Mouse (Mus musculus) midbrain, embryonic 15.5 days (tissue): ENCODE results near the gene Tmem132c. TPM values are rescaled to one million over a fixed set of nuclear protein-coding genes. Genes with fewer than 3 reads are reported as not detected.

Source experiments
- ATAC-seq: fragments of 200-750 bp; cut with Nextera tagmentation; replicated peaks from 2 replicates; pipeline ENCODE4 v1.8.0; 2017; ENCODE audit warnings: moderate TSS enrichment
- H3K27ac ChIP-seq: fragments of 300-500 bp; sonication (generic); 2 replicates; pipeline ENCODE4 v1.5.1; 2015; ENCODE audit warnings: mild to moderate bottlenecking, inconsistent platforms
- H3K27me3 ChIP-seq: fragments of 300-500 bp; sonication (generic); replicated peaks from 2 replicates; pipeline ENCODE4 v1.6.1; 2015; ENCODE audit warnings: inconsistent platforms
- H3K36me3 ChIP-seq: fragments of 300-500 bp; sonication (generic); replicated peaks from 2 replicates; pipeline ENCODE4 v1.6.1; 2015; ENCODE audit warnings: inconsistent platforms
- H3K4me1 ChIP-seq: fragments of 300-500 bp; sonication (generic); 2 replicates; pipeline ENCODE4 v1.6.1; 2015; ENCODE audit warnings: inconsistent platforms
- H3K4me2 ChIP-seq: fragments of 300-500 bp; sonication (generic); 2 replicates; pipeline ENCODE4 v1.6.1; 2015; ENCODE audit warnings: inconsistent platforms, mild to moderate bottlenecking, moderate library complexity
- H3K4me3 ChIP-seq: fragments of 300-500 bp; sonication (generic); 2 replicates; pipeline ENCODE4 v1.5.1; 2015; ENCODE audit warnings: mild to moderate bottlenecking, inconsistent platforms
- H3K9ac ChIP-seq: fragments of 300-500 bp; sonication (generic); 2 replicates; pipeline ENCODE4 v1.6.1; 2015; ENCODE audit warnings: mild to moderate bottlenecking, inconsistent platforms
- H3K9me3 ChIP-seq: fragments of 300-500 bp; sonication (generic); 2 replicates; pipeline ENCODE4 v1.6.1; 2016; ENCODE audit warnings: inconsistent platforms
- WGBS: fragments of 180-500 bp; shearing (Covaris S2); methylation state at CpG from one replicate; pipeline ENCODE4 v1.1.7; 2015; ENCODE audit warnings: mixed read lengths; 5-methylcytosine and 5-hydroxymethylcytosine counted together
- polyA plus RNA-seq: library from polyadenylated mRNA; unstranded; fragments of >200 nt; fragmentation: Nextera tagmentation; extraction: Ambion mirVana; gene quantifications from 2 replicates; pipeline ENCODE4 v1.2.1, GENCODE M21; 2015

Tmem132c gene
- polyA plus RNA-seq, 1 experiment from 2014 or later = 11.5 TPM

DNA sequence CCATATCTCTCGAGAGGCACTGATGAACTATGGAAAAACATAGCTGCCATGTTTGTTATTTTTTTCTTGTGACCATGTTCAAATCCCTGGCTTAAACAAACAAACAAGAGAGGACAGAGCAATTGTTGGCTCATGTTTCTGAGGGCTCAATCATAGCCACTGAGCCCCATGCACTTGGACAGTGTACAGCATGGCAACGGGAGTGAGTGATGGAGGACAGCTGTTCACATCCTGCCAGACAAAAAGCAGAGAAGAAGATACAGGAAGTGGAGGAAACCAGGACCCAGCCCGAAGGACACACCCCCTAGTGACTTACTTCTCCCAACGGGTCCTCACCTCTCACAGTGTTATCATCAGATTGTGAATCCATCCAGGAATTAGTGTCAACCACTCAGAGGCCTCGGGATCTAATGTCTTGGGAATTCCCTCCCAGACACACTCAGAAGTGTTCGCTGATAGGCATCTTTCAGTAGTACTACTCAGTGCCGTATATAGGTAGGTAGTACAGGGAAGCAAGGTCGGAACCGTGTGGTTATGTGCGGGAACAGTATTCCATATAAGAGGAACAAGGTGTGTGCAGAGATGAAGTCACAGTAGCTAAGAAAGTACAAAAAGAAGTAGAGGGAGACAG is 285.9 kb downstream of the Tmem132c start:
- no peak overlapping the region for H3K4me3 ChIP-seq
- no peaks in the 10 kb centered on the region for H3K4me1 ChIP-seq
- ATAC-seq = no peak
- 93% methylated on average over 10 of the region's 10 CpGs for WGBS
- H3K36me3 ChIP-seq = no peaks in the 10 kb centered on the region
- no peak overlapping the region for H3K27ac ChIP-seq
- H3K9me3 ChIP-seq = no peaks in the 10 kb centered on the region
- H3K9ac ChIP-seq = no peak overlapping the region
- H3K4me2 ChIP-seq = no peak overlapping the region
- no peaks in the 10 kb centered on the region for H3K27me3 ChIP-seq

DNA sequence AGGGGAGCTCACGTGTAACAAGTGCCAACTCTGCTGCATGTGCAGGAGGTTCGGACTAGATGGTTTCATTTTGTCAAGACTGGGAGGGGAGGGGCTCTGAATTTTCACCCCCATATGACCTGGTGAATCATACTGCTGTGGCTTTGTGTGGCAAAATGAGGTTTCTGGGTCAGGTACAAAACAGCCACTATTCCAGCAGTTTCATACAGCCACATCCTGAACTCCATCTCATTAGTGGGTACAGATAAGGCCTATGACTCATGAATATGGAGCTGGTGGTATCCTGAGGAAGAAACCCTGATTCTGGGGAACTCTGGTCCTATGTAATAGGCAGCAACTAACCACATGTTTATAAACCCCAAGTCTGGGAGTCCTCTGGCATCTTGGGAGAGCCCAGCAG is 295.9 kb downstream of the Tmem132c start:
- WGBS = 94% methylated on average over 2 of the region's 2 CpGs
- Histone ChIP-seq H3K27me3 (no peaks in the 10 kb centered on the region), H3K9ac (no peak overlapping the region), H3K27ac (no peak overlapping the region), H3K4me1 (no peaks in the 10 kb centered on the region), H3K4me3 (no peak overlapping the region), H3K9me3 (no peaks in the 10 kb centered on the region), H3K4me2 (no peak overlapping the region), H3K36me3 (no peaks in the 10 kb centered on the region)
- no peak for ATAC-seq

- no peaks in the 10 kb centered on the region for H3K36me3 ChIP-seq
- no peak for ATAC-seq
Observed at GRCm38 (mm10) chr5:127546585-127546991, 305.0 kb downstream of the Tmem132c start.

GRCm38 (mm10) chr5:127548136-127548535 is 306.5 kb downstream of the Tmem132c start:
- no peak overlapping the region for H3K4me3 ChIP-seq
- H3K36me3 ChIP-seq = no peaks in the 10 kb centered on the region
- H3K4me1 ChIP-seq = no peaks in the 10 kb centered on the region
- H3K9ac ChIP-seq = no peak overlapping the region
- no peak overlapping the region for H3K4me2 ChIP-seq
- H3K27ac ChIP-seq = no peak overlapping the region
- H3K27me3 ChIP-seq = no peaks in the 10 kb centered on the region
- no peak for ATAC-seq
- no peaks in the 10 kb centered on the region for H3K9me3 ChIP-seq
- 80% methylated on average over 2 of the region's 2 CpGs for WGBS

More at GRCm38 (mm10) chr5:127546585-127546991, 305.0 kb downstream of the Tmem132c start:
- no peak overlapping the region for H3K9ac ChIP-seq
- H3K27me3 ChIP-seq = no peaks in the 10 kb centered on the region
- H3K4me1 ChIP-seq = no peaks in the 10 kb centered on the region
- H3K9me3 ChIP-seq = no peaks in the 10 kb centered on the region
- H3K4me3 ChIP-seq = no peak overlapping the region
- no peak overlapping the region for H3K27ac ChIP-seq
- no peak overlapping the region for H3K4me2 ChIP-seq
- WGBS = 85% methylated on average over 5 of the region's 5 CpGs

- no peak for ATAC-seq
- Histone ChIP-seq H3K27me3 (no peaks in the 10 kb centered on the region), H3K9ac (no peak overlapping the region), H3K4me1 (no peaks in the 10 kb centered on the region), H3K9me3 (no peaks in the 10 kb centered on the region), H3K4me3 (no peak overlapping the region), H3K36me3 (no peaks in the 10 kb centered on the region), H3K27ac (no peak overlapping the region), H3K4me2 (no peak overlapping the region)
- WGBS = 85% methylated on average over 3 of the region's 3 CpGs
Observed at GRCm38 (mm10) chr5:127561086-127561485, 319.5 kb downstream of the Tmem132c start.

- 22% methylated on average over 6 of the region's 6 CpGs for WGBS
- Histone ChIP-seq H3K27ac (no peak overlapping the region), H3K36me3 (no peaks in the 10 kb centered on the region), H3K27me3 (no peaks in the 10 kb centered on the region), H3K4me1 (no peaks in the 10 kb centered on the region), H3K9ac (no peak overlapping the region), H3K4me2 (no peak overlapping the region), H3K9me3 (no peaks in the 10 kb centered on the region), H3K4me3 (no peak overlapping the region)
- no peak for ATAC-seq
Observed at GRCm38 (mm10) chr5:127567165-127567741, 325.6 kb downstream of the Tmem132c start.

DNA sequence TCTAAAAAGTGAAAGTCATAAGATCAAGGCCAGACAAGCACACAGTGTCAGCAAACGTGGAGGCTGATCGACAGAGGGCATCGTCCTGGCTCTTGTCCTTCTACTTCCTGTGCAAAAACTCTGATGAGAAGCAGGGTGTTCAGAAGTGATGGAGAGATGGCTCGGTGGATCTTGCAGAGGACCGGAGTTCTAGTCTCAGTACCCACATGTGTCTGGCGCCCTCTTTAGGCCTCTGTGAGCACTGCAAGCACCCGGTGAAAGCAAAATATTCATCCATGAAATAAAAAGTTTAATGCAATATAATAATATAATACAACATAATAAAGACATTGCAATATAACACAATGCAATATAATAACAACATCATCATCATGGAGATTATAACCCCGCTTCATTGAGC is 335.8 kb downstream of the Tmem132c start:
- Histone ChIP-seq H3K36me3 (no peaks in the 10 kb centered on the region), H3K27ac (no peak overlapping the region), H3K4me3 (no peak overlapping the region), H3K4me1 (no peaks in the 10 kb centered on the region), H3K9me3 (no peaks in the 10 kb centered on the region), H3K27me3 (no peaks in the 10 kb centered on the region), H3K4me2 (no peak overlapping the region), H3K9ac (no peak overlapping the region)
- no peak for ATAC-seq
- 53% methylated on average over 8 of the region's 8 CpGs for WGBS

DNA sequence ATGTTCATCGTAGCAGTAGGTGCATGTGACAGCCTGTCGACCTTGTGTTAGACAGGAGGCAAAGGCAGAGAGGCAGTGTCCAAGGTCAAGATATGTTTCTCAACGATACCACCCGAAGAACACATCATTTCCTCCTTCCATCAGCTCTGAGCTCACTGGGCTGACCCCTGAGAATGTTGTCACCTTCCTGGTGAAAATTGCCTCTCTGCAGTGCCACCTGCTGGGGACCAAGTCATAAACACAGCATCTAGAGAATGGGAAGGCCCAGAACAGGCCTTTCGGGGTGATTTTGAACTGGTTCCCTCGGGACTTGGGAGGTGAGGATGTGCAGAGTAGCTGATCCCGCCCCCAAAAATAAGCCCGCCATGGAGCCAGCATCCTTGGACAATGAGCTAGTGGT is 342.1 kb downstream of the Tmem132c start:
- ATAC-seq = no peak

GRCm38 (mm10) chr5:127587854-127588253 is 346.2 kb downstream of the Tmem132c start:
- Histone ChIP-seq H3K9ac (no peak overlapping the region), H3K27ac (no peak overlapping the region), H3K36me3 (0 out of 2 replicates have a peak, but pooled peaks cover 3% of the 10 kb centered on the region), H3K27me3 (no peaks in the 10 kb centered on the region), H3K4me3 (no peak overlapping the region), H3K4me2 (no peak overlapping the region), H3K4me1 (no peaks in the 10 kb centered on the region), H3K9me3 (no peaks in the 10 kb centered on the region)
- 77% methylated on average over 6 of the region's 6 CpGs for WGBS
- no peak for ATAC-seq

More for the DNA sequence above, 342.1 kb downstream of the Tmem132c start:
- H3K4me2 ChIP-seq = no peak overlapping the region
- 87% methylated on average over 8 of the region's 8 CpGs for WGBS
- no peaks in the 10 kb centered on the region for H3K36me3 ChIP-seq
- H3K27ac ChIP-seq = no peak overlapping the region
- H3K9me3 ChIP-seq = no peaks in the 10 kb centered on the region
- no peaks in the 10 kb centered on the region for H3K27me3 ChIP-seq
- no peak overlapping the region for H3K4me3 ChIP-seq
- no peak overlapping the region for H3K9ac ChIP-seq
- H3K4me1 ChIP-seq = no peaks in the 10 kb centered on the region

DNA sequence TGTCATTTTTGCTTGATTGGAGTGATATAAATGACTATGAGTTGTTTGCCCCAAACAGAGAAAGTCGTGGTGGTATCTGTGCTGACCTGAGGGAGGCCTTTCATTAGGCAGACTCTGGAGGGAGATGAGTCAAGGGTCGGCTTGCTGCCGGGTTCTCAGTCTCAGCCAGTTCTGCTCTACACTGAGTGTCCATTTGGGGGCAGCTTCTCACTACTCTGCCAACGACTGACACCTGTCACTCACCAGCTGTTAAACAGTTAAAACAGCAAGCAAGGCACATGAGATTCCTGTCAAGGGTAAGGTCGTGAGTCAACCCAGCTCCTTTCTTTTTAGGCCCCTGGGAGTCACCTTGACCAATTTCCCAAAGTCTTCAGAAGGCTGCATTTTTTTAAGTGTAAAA is 350.8 kb downstream of the Tmem132c start:
- Histone ChIP-seq H3K27ac (no peak overlapping the region), H3K4me3 (no peak overlapping the region), H3K4me2 (no peak overlapping the region), H3K9me3 (no peaks in the 10 kb centered on the region), H3K36me3 (peaks cover 30% of the 10 kb centered on the region; the same call in 1 of the 2 replicates), H3K4me1 (no peaks in the 10 kb centered on the region), H3K27me3 (no peaks in the 10 kb centered on the region), H3K9ac (no peak overlapping the region)
- WGBS = 64% methylated on average over 5 of the region's 5 CpGs
- ATAC-seq = no peak

- H3K27ac ChIP-seq = no peak overlapping the region
- no peak overlapping the region for H3K9ac ChIP-seq
- H3K4me2 ChIP-seq = no peak overlapping the region
- H3K4me1 ChIP-seq = no peaks in the 10 kb centered on the region
- H3K4me3 ChIP-seq = no peak overlapping the region
- WGBS = 79% methylated on average over 6 of the region's 6 CpGs
- no peak for ATAC-seq
- H3K9me3 ChIP-seq = no peaks in the 10 kb centered on the region
- peaks cover 31% of the 10 kb centered on the region; the same call in 1 of the 2 replicates for H3K36me3 ChIP-seq
- no peaks in the 10 kb centered on the region for H3K27me3 ChIP-seq
Observed at GRCm38 (mm10) chr5:127592854-127593253, 351.2 kb downstream of the Tmem132c start.

DNA sequence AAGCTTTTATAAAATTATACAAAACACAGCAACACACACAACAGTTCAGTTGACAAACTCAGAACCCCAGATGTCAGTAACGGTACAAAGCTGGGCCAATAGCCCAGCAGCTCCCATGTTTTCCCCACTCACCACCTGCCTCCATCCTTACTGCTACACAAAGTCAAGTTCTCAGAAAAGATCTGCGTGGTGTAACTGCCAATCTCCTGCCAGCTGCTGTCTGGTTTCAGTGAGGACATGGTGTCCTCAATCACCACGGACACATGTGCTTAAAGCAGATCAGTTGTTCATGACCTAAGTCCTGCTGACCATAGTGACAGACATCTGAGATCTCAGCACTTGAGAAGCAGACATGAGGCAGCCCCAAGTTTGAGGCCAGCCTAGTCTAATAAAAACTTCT is 354.1 kb downstream of the Tmem132c start:
- Histone ChIP-seq H3K4me3 (no peak overlapping the region), H3K9ac (no peak overlapping the region), H3K4me1 (no peaks in the 10 kb centered on the region), H3K36me3 (peaks cover 56% of the 10 kb centered on the region), H3K9me3 (no peaks in the 10 kb centered on the region), H3K4me2 (no peak overlapping the region), H3K27me3 (no peaks in the 10 kb centered on the region), H3K27ac (no peak overlapping the region)
- ATAC-seq = no peak
- WGBS = 96% methylated on average over 3 of the region's 3 CpGs

GRCm38 (mm10) chr5:127596862-127597261 is 355.3 kb downstream of the Tmem132c start:
- no peak for ATAC-seq
- Histone ChIP-seq H3K36me3 (peaks cover 65% of the 10 kb centered on the region), H3K27ac (no peak overlapping the region), H3K9me3 (no peaks in the 10 kb centered on the region), H3K4me2 (no peak overlapping the region), H3K4me1 (no peaks in the 10 kb centered on the region), H3K4me3 (no peak overlapping the region), H3K9ac (no peak overlapping the region), H3K27me3 (no peaks in the 10 kb centered on the region)
- WGBS = 94% methylated on average over 7 of the region's 7 CpGs
